In genomic region chr5:84153095-84153494, GRCm38 (mm10) we compare ENCODE assay signal across 10 mouse cellular contexts.
A peak's percentile ranks its signal among the peaks of the same experiment; 100 is the strongest.
DNase-seq lines count a peak whose midpoint lies in the region; ATAC-seq and TF ChIP-seq lines count a peak whose summit lies in the region.
"Had no signal": no experiment of that assay in that cellular context is flagged by ENCODE, and none has a peak within 500 bp of the region (broad histone marks: within the 10 kb centered on the region; RNA-seq: fewer than 3 reads in every experiment).

No protein-coding gene starts in this region.

- no peak overlapping the region for H3K4me2 ChIP-seq in liver, embryonic 11.5 days
- H3K4me2 ChIP-seq: embryonic facial prominence, embryonic 15.5 days; heart, embryonic 13.5 days had no signal

- H3K27ac ChIP-seq in liver, adult 2 months (replicated peaks; ENCODE audit: insufficient read depth, low read depth, low read length): no peak overlapping the region
- no peak overlapping the region for H3K27ac ChIP-seq in liver, embryonic 11.5 days (ENCODE audit: low read depth, low read length)
- H3K27ac ChIP-seq: embryonic facial prominence, embryonic 15.5 days; heart, embryonic 13.5 days had no signal

- 13% methylated on average over 2 of the region's 2 CpGs for WGBS in liver, adult 2 months
- 48% methylated on average over 2 of the region's 2 CpGs for WGBS in liver, embryonic 11.5 days

- H3K79me2 ChIP-seq in liver, adult 2 months (ENCODE audit: control insufficient read depth, insufficient read depth, low read length): no peaks in the 10 kb centered on the region

- no peaks in the 10 kb centered on the region for H3K27me3 ChIP-seq in liver, adult 2 months (ENCODE audit: control insufficient read depth, insufficient read depth, low read length)
- H3K27me3 ChIP-seq in liver, embryonic 11.5 days (replicated peaks; ENCODE audit: control insufficient read depth, insufficient read depth, low read length): no peaks in the 10 kb centered on the region
- H3K27me3 ChIP-seq: embryonic facial prominence, embryonic 15.5 days; heart, embryonic 13.5 days had no signal

- H3K9ac ChIP-seq in liver, adult 2 months (ENCODE audit: low read depth, low read length): no peak overlapping the region
- H3K9ac ChIP-seq in liver, embryonic 11.5 days (ENCODE audit: low read depth, low read length): no peak overlapping the region
- H3K9ac ChIP-seq: embryonic facial prominence, embryonic 15.5 days; heart, embryonic 13.5 days had no signal

- DNase-seq in liver, adult 2 months (ENCODE audit: extremely low read depth, low read depth, low spot score): peak; percentile 65
- no peak for DNase-seq in liver, embryonic 11.5 days (ENCODE audit: low spot score)
- DNase-seq in frontal cortex, postnatal 10 days (ENCODE audit: low spot score in 2 of 2): peak; percentile 42 to 52
- DNase-seq in left cerebral cortex, adult 9 months (ENCODE audit: low spot score in 2 of 2): peak; percentile 8 to 50
- peak; percentile 18 to 50 for DNase-seq in right cerebral cortex, postnatal 36 days (ENCODE audit: low spot score in 2 of 2)
- DNase-seq in adrenal gland, adult 8-10 months: no peak
- DNase-seq in gastrocnemius, postnatal 36 days: no peak

- no peak for ATAC-seq in liver, embryonic 11.5 days (replicated peaks; ENCODE audit: low FRiP score)
- ATAC-seq in erythroid progenitor cell, adult 5-6 weeks (replicated peaks; ENCODE audit: low FRiP score, poor library complexity, severe bottlenecking): no peak

- H3K9me3 ChIP-seq in liver, embryonic 11.5 days (ENCODE audit: control insufficient read depth, low read length): no peaks in the 10 kb centered on the region
- H3K9me3 ChIP-seq: embryonic facial prominence, embryonic 15.5 days; heart, embryonic 13.5 days had no signal

- H3K4me1 ChIP-seq in liver, adult 2 months (ENCODE audit: control insufficient read depth, insufficient read depth, low read length): no peaks in the 10 kb centered on the region
- H3K4me1 ChIP-seq in liver, embryonic 11.5 days (replicated peaks; ENCODE audit: control insufficient read depth, insufficient read depth, low read length): no peaks in the 10 kb centered on the region
- H3K4me1 ChIP-seq: embryonic facial prominence, embryonic 15.5 days; heart, embryonic 13.5 days had no signal

- no peak for TF ChIP-seq POLR2A in liver, adult 2 months (IDR thresholded peaks at IDR 0.05; ENCODE audit: extremely low read depth, insufficient read depth, low read length)

- H3K4me3 ChIP-seq in liver, adult 2 months (ENCODE audit: insufficient read depth, low read depth, low read length): no peak overlapping the region
- H3K4me3 ChIP-seq in liver, embryonic 11.5 days (ENCODE audit: low read depth, low read length): no peak overlapping the region
- H3K4me3 ChIP-seq: embryonic facial prominence, embryonic 15.5 days; heart, embryonic 13.5 days had no signal

- no peak for TF ChIP-seq CTCF in liver, adult 2 months (IDR thresholded peaks at IDR 0.05; ENCODE audit: low read depth, low read length)

- H3K36me3 ChIP-seq in liver, adult 2 months (ENCODE audit: control insufficient read depth, insufficient read depth, low read length): no peaks in the 10 kb centered on the region
- no peaks in the 10 kb centered on the region for H3K36me3 ChIP-seq in liver, embryonic 11.5 days (ENCODE audit: control insufficient read depth, insufficient read depth, low read length)
- H3K36me3 ChIP-seq: embryonic facial prominence, embryonic 15.5 days; heart, embryonic 13.5 days had no signal

- intact Hi-C loops in gastrocnemius, postnatal 36 days (cut with DNase I): no loop called here

Comparison
In these comparisons a context has a peak if more than half of its experiments do, and no peak if none do; other contexts are left out.
1. DNase-seq: peak in liver, adult 2 months (single experiment), frontal cortex, postnatal 10 days (2 of 2), left cerebral cortex, adult 9 months (2 of 2) and right cerebral cortex, postnatal 36 days (2 of 2); none in liver, embryonic 11.5 days (single experiment), adrenal gland, adult 8-10 months (single experiment) and gastrocnemius, postnatal 36 days (0 of 2).